Mouse (Mus musculus) B cell, adult 2 months (primary cell): ENCODE results near the gene Gm33543.

Experiments
- DNase-seq, 2 experiments: peaks; one replicate each; pipeline ENCODE4 v3.0.0; 2022

The Gm33543 gene

GRCm38 (mm10) chr10:95836530-95837264 is 6.0 kb downstream of the Gm33543 start:
- no peak for DNase-seq

- DNase-seq = no peak
Observed at GRCm38 (mm10) chr10:95830891-95831290, 11.8 kb downstream of the Gm33543 start.

DNA sequence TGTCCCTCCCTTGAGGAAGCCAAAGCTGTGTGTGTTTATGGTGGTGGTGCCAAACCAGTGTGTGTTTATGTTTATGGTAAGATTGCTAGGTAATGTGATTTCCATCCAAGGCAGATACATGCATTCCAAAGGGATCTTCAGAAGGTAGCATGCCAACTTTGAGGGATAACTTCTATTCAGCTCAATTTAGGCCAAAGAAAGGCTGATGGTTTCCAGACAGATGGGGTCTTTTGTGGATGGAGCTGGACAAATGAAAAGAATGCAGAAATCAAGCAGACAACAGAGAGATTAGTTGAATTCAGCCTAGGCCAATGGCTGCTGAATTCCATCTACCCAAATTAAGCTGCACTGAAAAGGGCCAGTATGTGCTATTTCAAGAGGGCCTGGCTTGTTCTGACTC is 13.3 kb downstream of the Gm33543 start:
- no peak for DNase-seq

DNA sequence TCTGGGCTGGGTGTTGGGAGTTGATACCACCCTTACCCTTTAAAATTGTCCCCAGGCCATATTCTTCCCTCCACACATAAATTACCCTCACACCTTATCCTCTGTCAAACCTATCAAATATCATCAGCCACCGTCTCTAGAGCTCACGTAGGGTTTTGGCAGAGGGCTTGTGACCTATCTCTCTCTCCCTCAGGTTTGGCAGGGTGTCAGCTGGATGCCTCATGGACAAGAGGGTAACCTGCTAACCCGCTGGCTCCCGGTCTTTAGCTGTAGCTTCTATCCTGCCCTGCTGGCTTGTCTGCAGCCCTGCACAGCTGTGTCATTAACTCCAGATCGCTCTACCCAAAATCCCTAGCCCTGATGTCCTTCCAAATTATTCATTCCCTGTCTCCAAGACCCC is 14.4 kb downstream of the Gm33543 start:
- DNase-seq = no peak

- DNase-seq = no peak
Observed at GRCm38 (mm10) chr10:95825651-95826050, 17.1 kb downstream of the Gm33543 start.

- DNase-seq = no peak
Observed at GRCm38 (mm10) chr10:95818506-95818905, 24.2 kb downstream of the Gm33543 start.

GRCm38 (mm10) chr10:95817419-95818161 is 25.1 kb downstream of the Gm33543 start:
- peak; percentile 9 to 15 for DNase-seq

DNA sequence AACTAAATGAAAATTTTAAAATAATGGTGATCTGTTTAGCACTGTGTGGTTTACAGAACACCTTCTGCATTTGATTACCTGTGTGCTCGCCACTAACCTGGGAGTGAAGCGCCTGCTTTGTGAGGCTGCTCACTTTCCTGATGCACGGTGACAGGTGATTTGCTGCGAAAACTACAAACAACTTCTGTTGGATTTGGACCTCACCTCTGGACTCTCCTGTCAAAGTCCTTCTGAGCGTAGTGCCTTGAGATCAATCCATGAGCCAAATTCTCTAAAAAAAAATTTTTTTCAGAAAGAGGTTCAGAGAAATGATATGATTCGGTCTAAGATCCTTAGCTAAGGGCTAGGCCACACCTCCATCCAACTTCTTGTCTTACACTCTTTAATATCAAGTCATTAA is 28.4 kb downstream of the Gm33543 start:
- DNase-seq = no peak

DNA sequence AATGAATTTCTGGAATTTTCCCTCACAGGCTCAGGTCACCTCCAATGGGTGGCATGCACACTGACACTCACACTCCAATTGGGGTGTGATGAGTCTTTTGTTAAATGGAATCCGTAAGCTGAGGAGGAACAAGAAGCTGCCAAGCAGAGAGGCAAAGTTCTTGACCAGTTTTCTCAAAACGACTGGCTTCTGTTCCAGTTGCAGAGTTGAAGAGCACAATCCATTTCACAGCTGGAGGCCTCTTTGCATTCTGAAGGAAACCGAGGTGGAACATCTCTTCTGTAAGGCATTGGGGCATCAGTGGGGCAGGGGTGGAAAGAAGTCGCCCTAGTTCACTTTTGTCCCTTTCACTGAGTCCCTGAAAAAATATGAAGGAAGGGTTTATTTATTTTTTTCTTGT is 30.9 kb downstream of the Gm33543 start:
- DNase-seq = no peak

- DNase-seq = no peak
Observed at GRCm38 (mm10) chr10:95801443-95801811, 41.3 kb downstream of the Gm33543 start.

- no peak for DNase-seq
Observed at GRCm38 (mm10) chr10:95800693-95801442, 41.9 kb downstream of the Gm33543 start.

- no peak for DNase-seq
Observed at GRCm38 (mm10) chr10:95797645-95798395, 44.9 kb downstream of the Gm33543 start.

DNA sequence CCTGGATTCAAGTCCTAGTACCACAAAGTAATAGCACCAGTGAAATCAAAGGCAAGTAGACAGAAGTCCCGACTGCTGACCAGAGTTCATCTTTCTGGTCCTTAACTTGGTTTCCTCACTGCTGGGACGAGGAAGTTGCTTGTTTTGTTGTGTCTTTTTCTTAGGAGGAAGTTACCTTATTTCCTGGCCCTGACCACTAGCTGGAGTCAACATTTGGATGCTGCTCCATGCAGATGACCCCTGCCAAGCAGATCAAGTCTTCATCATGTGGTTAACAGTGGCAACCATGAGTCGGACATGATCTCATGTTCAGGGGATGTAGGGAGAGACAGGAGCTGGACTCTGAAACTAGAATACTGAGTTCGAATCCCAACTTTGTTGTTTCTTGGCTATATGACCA is 47.2 kb downstream of the Gm33543 start:
- DNase-seq = no peak

GRCm38 (mm10) chr10:95794706-95795105 is 48.0 kb downstream of the Gm33543 start:
- DNase-seq = no peak

DNA sequence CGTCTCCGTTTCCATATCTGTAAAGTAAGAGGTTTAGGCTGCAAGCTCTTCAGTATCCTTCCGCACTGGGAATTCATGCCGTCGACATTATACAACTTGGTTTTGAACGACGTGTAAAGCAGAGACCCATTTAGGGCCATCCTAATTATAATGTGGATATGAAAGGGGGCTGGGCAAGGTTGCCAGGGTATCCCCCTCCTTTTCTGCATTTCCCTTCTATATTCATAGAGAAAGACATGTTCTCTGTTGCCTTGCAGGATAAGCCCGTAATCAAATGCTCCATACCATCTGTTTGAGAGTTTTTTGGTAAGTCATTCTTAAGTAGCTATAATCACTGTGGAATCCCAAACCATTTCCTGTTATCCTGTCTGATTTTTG is 51.3 kb downstream of the Gm33543 start:
- no peak for DNase-seq

DNA sequence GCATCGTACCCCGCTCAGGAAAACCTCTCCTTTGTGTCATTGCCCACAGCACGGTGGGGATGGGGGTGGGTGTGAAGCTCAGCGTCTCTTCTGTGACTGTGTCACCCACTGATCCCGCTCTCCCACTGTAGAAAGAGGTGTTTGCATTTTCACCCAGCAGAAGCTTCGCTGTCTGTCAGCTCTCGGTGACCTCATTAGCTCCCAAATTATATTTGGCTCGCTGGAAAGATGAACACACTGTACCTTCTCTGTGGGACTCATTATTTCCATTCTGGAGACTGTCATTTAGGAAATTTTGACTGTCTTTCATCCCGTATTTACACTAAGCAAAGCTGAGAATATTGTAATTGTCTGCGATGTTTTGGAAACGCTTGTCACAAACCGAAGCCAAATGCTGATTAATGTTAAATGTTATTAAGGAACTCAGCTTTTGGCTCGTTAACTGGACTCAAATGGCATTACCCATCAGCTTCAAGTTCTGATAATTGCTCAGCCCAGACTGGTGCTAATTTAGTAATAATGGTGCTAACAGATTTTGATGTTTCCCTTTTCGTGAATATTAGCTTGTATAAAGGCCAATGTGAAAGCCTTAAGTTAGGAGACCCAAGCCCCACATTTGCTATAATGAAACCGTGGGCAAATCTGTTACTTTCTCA is 51.8 kb downstream of the Gm33543 start:
- no peak for DNase-seq

DNA sequence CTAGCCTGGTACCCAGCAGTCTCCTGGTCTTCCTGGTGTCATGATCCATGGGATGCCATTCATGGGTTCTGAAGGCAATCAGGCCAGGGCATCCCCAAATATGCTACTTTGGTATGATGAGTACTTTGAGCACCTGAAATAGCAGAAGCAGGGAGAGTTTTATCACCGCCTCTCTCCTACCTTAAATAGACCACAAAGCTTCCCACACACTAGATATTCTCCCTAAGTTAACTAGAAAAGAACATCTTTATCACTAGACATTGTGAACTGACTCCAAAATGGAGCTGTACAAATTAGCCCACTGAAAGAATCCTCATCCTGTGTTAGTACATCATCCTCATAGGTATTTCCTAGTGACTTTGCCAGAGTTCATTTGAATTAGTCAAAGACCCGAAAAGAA is 55.6 kb downstream of the Gm33543 start:
- DNase-seq = no peak

DNA sequence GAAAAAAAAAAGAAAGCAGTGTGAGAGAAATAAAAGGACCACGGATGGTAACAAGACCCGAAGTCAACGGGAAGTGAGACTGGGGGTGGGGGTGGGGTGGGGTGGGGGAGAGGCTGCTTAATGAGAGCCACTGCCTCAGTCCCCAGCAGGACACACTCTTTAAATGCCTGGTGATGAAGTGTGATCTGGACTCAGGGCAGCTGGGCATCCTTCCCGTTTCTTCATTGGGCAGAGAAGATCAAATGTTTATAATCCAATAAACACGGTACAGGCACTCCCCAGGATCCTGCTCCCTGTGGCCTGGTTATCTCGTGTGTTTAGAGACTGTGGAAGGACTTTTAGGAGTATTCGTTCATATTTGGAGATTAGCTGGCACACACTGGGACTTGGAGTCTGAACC is 57.9 kb downstream of the Gm33543 start:
- no peak for DNase-seq

DNA sequence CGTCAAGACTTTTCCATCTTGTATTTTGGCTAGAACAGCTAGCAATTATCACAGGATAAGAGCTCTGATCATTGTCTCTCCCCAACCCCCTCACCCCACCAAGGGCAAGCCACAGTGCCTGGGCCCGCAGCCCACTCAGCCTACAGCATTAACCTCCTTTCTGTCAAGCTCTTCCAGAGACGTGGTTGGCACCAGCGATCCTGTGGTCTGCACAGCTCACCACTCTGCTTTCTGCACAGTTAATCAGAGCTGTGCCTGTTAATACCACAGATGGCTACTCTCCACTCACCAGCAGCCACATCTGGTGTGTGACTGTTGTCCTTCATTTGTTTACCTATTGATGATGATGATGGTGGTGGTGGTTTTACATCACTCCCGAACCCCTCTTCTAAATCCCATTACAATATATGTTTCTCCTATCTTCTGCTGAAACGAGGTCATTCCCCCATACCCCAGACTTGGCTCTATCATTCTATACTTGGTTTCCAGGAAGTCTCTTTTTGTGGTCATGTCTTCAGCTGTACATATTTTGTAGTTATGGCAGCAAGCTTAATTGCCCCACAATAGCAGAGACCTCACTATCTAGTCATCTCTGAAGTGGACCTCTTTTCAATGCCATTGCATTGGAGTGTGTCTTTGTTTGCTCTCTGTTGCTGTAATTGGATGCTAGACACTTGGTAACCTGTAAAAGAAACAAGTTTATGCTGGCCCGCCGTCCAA is 61.7 kb downstream of the Gm33543 start:
- no peak for DNase-seq

DNA sequence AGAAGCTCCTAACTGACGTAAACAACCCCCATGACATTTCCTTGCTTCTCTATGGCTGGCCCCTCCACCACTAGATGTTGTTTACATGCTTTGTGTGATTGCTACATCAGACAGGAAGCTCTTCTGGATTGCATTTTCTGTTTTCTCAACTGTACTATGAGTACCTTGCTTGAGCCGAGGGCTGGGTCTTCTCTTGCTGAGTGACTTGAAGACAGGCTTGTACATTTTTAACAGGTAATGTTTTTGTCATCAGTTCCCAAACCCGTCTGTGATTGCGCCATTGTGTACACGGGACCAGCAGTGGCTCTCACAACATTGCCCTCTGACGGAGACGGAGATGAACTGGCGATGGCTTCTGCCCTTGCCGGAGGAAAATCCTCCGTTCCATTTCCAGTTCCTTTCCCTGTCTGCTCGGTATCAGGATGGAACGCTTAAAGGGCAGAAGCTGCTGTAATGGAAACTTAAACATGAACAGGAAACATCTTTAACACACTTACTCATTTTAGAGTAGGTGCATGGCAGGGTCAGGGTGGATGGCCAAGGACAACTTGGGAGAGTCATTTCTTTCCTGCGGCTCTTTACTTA is 62.8 kb downstream of the Gm33543 start:
- no peak for DNase-seq

GRCm38 (mm10) chr10:95778622-95779021 is 64.1 kb downstream of the Gm33543 start:
- no peak for DNase-seq
